Mouse (Mus musculus) heart, postnatal 4 days (tissue): ENCODE measurements around the gene Lce1a2. TPM values are rescaled to one million over a fixed set of nuclear protein-coding genes. Genes with fewer than 3 reads are reported as not detected.
A peak's percentile ranks its signal among the peaks of the same experiment; 100 is the strongest.

ENCODE experiments used
- DNase-seq: peaks from one replicate; pipeline ENCODE4 v3.0.0; 2021
- total RNA-seq, 2 experiments: library from RNA; stranded (reverse); gene quantifications; 2 replicates each; pipeline ENCODE4 v1.2.3; 2021

The Lce1a2 gene
- not detected for total RNA-seq

DNA sequence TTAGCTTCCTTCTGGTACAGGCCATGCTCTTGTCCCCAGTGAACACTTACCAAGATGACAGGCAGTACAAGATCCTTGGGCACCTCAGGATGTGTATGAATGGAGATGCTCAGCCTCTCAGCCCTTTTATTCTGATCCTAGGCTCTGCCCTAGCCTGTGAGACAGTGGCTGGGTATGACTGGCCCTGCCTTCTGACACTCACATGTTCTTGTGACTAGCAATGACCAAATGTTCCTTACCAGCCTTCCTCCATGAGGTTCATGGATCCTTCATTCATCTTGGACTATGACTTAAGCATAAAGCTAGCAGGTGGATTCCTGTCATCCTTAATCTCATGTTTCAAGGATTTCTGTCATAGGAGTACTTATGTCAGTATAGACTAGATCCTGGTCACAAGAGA is at the start of gene Lce1a2:
Lce1a2 (minus strand) TSS at position 101 of the 400 bp plus-strand sequence.
- no peak for DNase-seq

DNA sequence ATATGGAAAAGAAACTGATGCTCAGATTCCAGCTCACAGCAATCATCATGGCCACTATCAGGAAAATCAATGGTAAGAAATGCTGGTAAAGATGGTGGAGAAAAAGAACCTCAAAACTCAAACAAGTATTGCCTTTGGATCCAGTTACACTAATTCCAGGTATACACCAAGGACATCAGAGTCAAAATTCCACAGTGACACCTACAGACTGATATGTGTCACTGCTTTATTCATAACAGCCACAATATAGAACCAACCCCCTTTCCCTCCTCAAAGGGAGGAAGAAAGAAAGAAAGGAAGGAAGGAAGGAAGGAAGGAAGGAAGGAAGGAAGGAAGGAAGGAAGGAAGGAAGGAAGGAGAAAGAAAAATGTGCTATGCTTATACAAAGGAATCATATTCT is 45.0 kb upstream of the Lce1a2 start:
- no peak for DNase-seq

DNA sequence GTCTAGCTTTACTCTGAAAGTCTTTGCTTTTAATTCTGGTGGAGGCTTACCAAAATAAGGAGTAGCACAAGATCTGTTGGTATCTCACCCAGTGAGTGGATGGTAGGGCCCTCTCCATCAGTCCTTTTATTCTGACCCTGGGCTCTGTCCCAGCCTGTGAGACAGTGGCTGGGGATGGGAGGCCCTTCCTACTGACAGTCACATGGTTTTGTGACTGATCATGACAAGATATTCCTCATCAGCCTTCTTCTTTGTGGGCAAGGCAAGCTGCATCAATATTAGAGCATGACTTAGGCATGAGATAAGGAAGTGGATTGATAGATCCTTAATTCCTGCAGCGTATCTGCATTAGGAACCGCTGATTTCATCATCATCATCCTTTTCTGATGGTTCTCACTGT is 38.9 kb upstream of the Lce1a2 start, which contains the start of gene Lce1e:
Lce1e (minus strand) TSS at position 101 of the 400 bp plus-strand sequence.
- no peak for DNase-seq

DNA sequence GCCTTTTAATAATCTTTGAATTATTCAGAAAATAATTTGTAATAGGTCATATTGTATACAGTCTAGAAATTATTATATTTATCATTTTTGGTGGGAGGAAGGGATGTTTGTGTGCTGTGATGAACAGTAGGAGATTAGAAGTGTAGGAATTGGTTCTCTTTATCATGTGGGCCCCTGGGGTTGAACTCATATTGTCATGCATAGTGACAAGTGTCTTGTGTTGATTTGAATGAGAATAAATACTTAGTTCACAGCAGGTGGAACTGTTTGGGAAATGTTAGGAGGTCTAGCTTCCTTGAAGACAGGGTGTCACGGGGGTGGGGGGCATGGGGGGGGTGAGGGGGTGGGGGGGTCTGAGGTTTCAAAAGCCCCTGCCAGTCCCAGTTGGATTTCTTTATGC is 24.5 kb upstream of the Lce1a2 start:
- no peak for DNase-seq

DNA sequence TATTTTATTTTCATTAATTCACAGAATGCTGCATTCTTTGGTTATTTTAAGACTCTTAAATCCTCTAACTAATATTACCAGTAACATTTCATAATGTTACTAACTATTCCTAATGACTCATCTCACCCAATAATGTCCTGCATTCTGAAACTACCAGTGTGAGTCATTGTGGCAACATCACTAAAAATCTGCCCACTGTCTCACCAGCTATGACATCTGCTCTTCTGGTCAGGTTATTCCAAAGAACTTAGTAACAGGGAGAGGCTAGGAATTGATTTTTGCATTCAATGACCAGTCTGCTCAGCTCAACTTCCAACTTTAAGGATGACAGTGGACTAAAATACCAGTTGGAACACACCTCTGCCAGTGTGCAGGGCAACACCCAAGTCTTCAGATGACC is 21.6 kb upstream of the Lce1a2 start:
- DNase-seq: no peak

DNA sequence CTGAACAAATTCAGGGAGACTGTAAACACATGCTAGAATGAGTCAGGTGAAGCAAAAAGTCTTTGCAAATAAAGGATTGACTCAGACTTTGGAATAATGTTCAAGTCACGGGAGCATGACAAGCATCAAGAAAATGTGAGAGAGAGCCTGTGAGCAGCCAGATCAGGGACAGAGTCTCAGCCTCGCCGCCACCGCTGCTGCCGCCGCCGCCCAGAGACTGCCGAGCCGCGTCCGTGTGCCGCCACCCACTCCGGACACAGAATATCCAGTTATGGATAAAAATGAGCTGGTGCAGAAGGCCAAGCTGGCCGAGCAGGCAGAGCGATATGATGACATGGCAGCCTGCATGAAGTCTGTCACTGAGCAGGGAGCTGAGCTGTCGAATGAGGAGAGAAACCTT is 19.0 kb upstream of the Lce1a2 start:
- peak; percentile 34 for DNase-seq

DNA sequence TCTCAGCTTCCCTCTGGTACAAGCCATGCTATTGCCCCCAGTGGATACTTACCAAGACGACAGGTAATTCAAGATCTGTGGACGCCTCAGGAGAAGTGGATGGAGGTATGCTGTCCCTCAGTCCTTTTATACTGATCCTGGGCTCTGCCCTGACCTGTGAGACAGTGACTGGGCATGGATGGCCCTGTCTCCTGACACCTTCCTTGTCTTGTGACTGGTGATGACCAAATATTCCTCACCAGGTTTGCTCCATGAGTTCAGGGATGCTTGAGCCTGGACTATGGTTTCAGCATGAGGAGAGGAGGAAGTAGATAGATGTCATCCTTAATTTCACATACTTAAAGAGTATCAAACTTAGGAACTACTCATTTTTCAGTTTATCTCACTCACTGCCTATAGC is 17.0 kb upstream of the Lce1a2 start, which contains the start of gene Lce1d:
Lce1d (minus strand) TSS at position 101 of the 400 bp plus-strand sequence.
- no peak for DNase-seq

DNA sequence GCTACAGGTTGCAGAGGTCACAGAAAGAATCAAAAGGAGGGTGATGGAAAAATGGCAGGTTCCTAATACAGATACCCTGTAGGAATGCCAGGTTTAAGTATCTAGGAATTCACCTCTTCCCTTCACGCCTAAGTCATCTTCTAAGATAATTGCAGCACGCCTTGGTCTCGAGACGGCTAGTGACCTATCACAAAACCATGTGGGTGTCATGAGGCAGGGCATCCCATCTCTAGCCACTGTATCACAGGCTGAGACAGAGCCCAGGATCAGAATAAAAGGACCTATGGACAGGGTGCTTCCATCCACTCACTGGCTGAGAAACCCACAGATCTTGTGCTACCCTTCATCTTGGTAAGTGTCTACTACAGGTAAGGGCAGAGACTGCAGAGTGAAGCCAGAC is 8.8 kb upstream of the Lce1a2 start, which contains the start of gene Lce1c:
Lce1c (plus strand) TSS at position 301 of the 400 bp plus-strand sequence.
- DNase-seq: no peak

DNA sequence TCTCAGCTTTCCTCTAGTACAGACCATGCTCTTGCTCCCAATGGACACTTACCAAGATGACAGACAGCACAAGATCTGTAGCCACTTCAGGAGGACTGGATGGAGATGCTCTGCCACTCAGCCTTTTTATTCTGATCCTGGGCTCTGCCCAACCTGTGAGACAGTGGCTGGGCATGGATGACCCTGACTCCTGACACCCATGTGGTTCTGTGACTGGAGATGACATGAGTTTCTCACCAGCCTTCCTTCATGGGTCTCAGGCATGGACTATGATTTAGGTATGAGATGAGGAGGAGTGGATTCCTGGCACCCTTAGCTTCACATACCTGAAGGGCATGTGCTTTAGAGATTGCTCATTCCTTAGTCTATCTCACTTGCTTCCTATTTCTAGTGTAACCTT is 13.3 kb downstream of the Lce1a2 start, which contains the start of gene Lce1b:
Lce1b (minus strand) TSS at position 101 of the 400 bp plus-strand sequence.
- DNase-seq: no peak

DNA sequence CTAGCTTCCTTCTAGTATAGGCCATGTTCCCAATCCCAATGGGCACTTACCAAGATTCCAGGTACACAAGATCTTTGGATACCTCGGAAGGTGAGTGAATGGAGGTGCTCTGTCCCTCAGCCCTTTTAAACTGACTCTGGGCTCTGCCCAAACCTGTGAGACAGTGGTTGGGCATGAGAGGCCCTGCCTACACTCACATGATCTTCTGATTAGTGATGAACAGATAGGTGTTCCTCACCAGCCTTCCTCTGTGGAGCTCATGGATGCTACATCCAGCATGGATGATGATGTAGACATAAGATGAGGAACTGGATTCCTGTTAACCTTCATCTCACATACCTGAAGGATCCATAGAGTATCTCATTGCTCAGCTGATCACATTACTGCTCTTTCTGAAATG is 21.9 kb downstream of the Lce1a2 start, which contains the start of gene Lce1a1:
Lce1a1 (minus strand) TSS at position 101 of the 400 bp plus-strand sequence.
- DNase-seq: no peak

DNA sequence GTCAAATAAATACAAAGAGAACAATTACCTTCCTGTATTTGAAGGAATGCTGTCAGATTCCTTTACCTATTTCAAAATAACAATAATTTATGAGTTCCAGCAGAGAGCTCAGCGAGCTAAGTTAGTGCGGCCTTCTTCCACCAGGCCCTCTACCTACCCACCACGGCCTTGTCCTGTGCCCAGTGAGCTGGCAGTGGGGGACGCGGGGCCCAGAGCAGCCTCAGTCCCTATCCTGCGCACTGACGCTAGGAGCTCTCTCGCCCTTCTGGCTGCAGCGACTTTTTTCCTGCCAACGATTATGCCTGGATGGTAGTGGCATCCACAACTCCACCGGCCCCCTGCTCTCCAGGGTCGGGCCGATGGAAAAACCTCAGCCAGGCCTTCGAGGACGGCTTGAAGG is 30.3 kb downstream of the Lce1a2 start:
- DNase-seq: no peak

DNA sequence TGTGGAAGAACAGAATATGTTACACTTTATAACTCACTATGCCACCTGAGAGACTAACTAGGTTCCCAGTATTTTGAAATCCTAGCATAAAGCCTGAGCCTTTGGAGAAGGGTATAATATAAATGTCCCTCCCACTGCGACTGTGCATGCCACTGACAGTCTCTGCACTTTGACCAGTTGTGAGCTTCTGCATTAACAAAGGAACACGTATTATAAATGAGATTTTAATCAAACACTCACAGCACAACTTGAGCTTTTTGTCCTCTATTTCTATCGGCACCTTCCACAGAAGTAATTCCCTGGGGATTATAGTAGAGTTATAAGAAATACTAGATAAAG is 31.5 kb downstream of the Lce1a2 start:
- DNase-seq: no peak

DNA sequence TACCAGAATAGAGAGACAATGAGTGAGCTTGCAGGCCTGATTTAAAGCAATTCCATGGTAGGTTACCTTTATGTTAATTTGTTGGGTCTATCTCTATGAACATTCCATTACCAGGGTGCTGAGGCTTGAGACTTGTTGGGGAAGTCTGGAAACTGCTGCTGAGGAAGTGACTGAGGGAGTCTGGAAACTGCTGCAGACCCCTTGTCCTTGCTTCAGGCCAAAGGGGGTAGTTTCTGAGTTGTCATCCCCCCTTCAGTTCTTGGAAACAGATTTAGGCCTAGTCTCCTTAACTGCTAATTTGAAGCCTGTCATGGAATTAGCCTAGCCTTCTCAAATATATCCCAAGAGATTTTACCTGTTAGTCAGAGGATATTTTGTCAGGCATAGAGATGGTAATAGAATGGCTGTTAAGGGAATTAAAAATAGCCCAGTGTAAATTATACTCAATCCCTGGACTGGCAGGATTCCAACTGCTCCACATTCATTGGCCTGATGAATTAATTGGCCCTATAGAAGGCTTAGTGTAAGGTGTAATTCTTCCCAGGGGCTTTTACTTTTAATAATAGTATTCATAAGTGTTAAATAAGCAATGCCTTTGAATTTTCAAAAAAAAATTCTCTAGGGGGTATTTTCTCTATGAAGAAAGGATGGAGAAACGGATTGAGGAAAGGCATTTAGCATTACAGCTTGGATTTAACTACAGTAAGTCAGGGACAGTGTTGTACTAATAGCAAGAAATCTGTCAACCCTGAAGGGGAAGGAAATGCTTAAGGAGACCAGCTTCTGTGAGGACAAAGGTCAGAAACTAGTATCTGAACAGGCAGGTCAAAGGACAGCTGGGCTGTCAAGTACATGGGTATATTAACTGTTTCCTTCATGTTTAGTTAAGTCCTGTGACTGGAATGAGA is 32.1 kb downstream of the Lce1a2 start:
- DNase-seq: no peak

DNA sequence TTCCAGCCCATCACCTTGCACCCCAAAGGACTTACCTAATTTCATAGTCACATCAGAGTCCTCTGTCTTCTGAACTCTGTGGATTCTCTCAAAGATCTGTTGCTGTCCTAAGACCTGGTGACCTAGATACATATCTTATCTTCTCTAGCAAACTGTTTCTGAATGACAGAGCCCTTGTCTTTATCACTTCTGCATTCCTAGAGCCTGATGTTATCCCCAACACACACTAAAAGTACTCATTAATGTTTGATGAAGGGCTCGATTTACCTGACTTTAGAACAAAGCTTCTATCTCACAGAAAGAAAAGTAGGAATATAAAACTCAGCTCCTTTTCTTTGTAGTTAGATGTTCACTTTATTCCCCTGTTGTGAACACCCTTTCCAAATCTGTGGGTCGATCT is 48.6 kb downstream of the Lce1a2 start, which contains the start of gene Lce6a:
Lce6a (minus strand) TSS at position 101 of the 400 bp plus-strand sequence.
- DNase-seq: no peak

Other genes starting within 250 kb of the Lce1a2 start
- 1 to 10 TPM; 1.7 to 4.6 TPM for gene Gm9774, start 240.9 kb downstream of the Lce1a2 start, total RNA-seq
- not detected for gene Sprr2k, start 237.7 kb downstream of the Lce1a2 start, total RNA-seq
- gene Sprr1b, start 231.5 kb downstream of the Lce1a2 start, total RNA-seq: not detected
- gene Sprr3, start 211.6 kb downstream of the Lce1a2 start, total RNA-seq: not detected
- not detected for gene Sprr1a, start 184.4 kb downstream of the Lce1a2 start, total RNA-seq
- gene Sprr4, start 169.8 kb downstream of the Lce1a2 start, total RNA-seq: not detected
- gene 2310046K23Rik, start 135.8 kb downstream of the Lce1a2 start, total RNA-seq: not detected
- gene Ivl, start 96.6 kb downstream of the Lce1a2 start, total RNA-seq: not detected
- not detected for gene Smcp, start 81.3 kb downstream of the Lce1a2 start, total RNA-seq
- gene 2210017I01Rik, start 62.8 kb downstream of the Lce1a2 start, total RNA-seq: not detected
- not detected for gene Lce6a, start 48.7 kb downstream of the Lce1a2 start, total RNA-seq
- not detected for gene Lce1a1, start 22.0 kb downstream of the Lce1a2 start, total RNA-seq
- not detected for gene Lce1b, start 13.4 kb downstream of the Lce1a2 start, total RNA-seq
- gene Lce1c, start 8.9 kb upstream of the Lce1a2 start, total RNA-seq: not detected
- gene Lce1d, start 16.9 kb upstream of the Lce1a2 start, total RNA-seq: not detected
- not detected for gene Lce1e, start 38.8 kb upstream of the Lce1a2 start, total RNA-seq
- not detected for gene Lce1f, start 50.0 kb upstream of the Lce1a2 start, total RNA-seq
- gene Gm38119, start 68.8 kb upstream of the Lce1a2 start, total RNA-seq: not detected
- not detected for gene Lce1g, start 82.0 kb upstream of the Lce1a2 start, total RNA-seq
- not detected for gene Lce1h, start 94.8 kb upstream of the Lce1a2 start, total RNA-seq
- not detected for gene Lce1i, start 108.6 kb upstream of the Lce1a2 start, total RNA-seq
- not detected for gene Lce1j, start 120.2 kb upstream of the Lce1a2 start, total RNA-seq
- not detected for gene Lce1k, start 137.6 kb upstream of the Lce1a2 start, total RNA-seq
- gene Kprp, start 156.9 kb upstream of the Lce1a2 start, total RNA-seq: not detected
- gene Lce1l, start 181.0 kb upstream of the Lce1a2 start, total RNA-seq: not detected
- not detected for gene 2310050C09Rik, start 199.9 kb upstream of the Lce1a2 start, total RNA-seq